Mouse (Mus musculus) limb, embryonic 14.5 days (tissue): ENCODE measurements around the gene Tmem268. TPM values are rescaled to one million over a fixed set of nuclear protein-coding genes. Genes with fewer than 3 reads are reported as not detected.

ENCODE experiments used
- ATAC-seq: fragments of 200-750 bp; cut with Nextera tagmentation; 2 replicates; pipeline ENCODE4 v1.8.0; 2017; ENCODE audit warnings: low read depth, moderate number of reproducible peaks, moderate TSS enrichment; ENCODE audit not compliant: low FRiP score
- DNase-seq: peaks from one replicate; pipeline ENCODE4 v3.0.0-alpha.2; 2015; ENCODE audit warnings: low spot score
- H3K27ac ChIP-seq: fragments of 300-500 bp; sonication (generic); replicated peaks from 2 replicates; pipeline ENCODE4 v1.5.1; 2014; ENCODE audit warnings: low read depth, mild to moderate bottlenecking, low read length, moderate library complexity, mixed read lengths
- H3K27me3 ChIP-seq: fragments of 300-500 bp; sonication (generic); 2 replicates; pipeline ENCODE4 v1.6.1; 2014; ENCODE audit warnings: low read length, mixed read lengths; ENCODE audit not compliant: control insufficient read depth, insufficient read depth
- H3K36me3 ChIP-seq: fragments of 300-500 bp; sonication (generic); 2 replicates; pipeline ENCODE4 v1.6.1; 2014; ENCODE audit warnings: mild to moderate bottlenecking, low read length, moderate library complexity, mixed read lengths; ENCODE audit not compliant: control insufficient read depth, insufficient read depth
- H3K4me1 ChIP-seq: fragments of 300-500 bp; sonication (generic); 2 replicates; pipeline ENCODE4 v1.6.1; 2014; ENCODE audit warnings: antibody characterized with exemption, low read length, mixed read lengths; ENCODE audit not compliant: control insufficient read depth, insufficient read depth
- H3K4me2 ChIP-seq: fragments of 300-500 bp; sonication (generic); replicated peaks from 2 replicates; pipeline ENCODE4 v1.6.1; 2014; ENCODE audit warnings: low read depth, mild to moderate bottlenecking, low read length, moderate library complexity; ENCODE audit not compliant: severe bottlenecking
- H3K4me3 ChIP-seq: fragments of 300-500 bp; sonication (generic); replicated peaks from 2 replicates; pipeline ENCODE4 v1.5.1; 2014; ENCODE audit warnings: low read length
- H3K9ac ChIP-seq: fragments of 300-500 bp; sonication (generic); 2 replicates; pipeline ENCODE4 v1.6.1; 2014; ENCODE audit warnings: mild to moderate bottlenecking, low read depth, low read length, moderate library complexity; ENCODE audit not compliant: severe bottlenecking
- H3K9me3 ChIP-seq: fragments of 300-500 bp; sonication (generic); 2 replicates; pipeline ENCODE4 v1.6.1; 2016; ENCODE audit warnings: low read length; ENCODE audit not compliant: control insufficient read depth
- POLR2A ChIP-seq: fragments of 200-500 bp; IDR thresholded peaks from 2 replicates; pipeline ENCODE4 v1.8.0; 2012; ENCODE audit warnings: inconsistent platforms, mild to moderate bottlenecking, moderate library complexity, borderline replicate concordance; ENCODE audit not compliant: insufficient read depth, insufficient read length; ENCODE audit errors: extremely low read depth
- WGBS: fragments of 180-500 bp; shearing (Covaris S2); extraction: QIAGEN DNeasy Blood & Tissue Kit; methylation state at CpG from one replicate; pipeline ENCODE4 v1.1.7; 2014; 5-methylcytosine and 5-hydroxymethylcytosine counted together
- polyA plus RNA-seq, 2 experiments: library from polyadenylated mRNA; depleted of rRNA in 1 of 2; stranded (reverse) in 1 of 2; unstranded in 1 of 2; fragments of >200 nt; fragmentation: Nextera tagmentation in 1 of 2; extraction: Ambion mirVana in 1 of 2; gene quantifications; 2 replicates each; pipeline versions ENCODE4 v1.2.1 to v1.2.3; 2012 to 2014

The Tmem268 gene
- polyA plus RNA-seq, 2 experiments = 7.1 to 7.7 TPM

GRCm38 (mm10) chr4:63600786-63601185 lies 42.2 kb downstream of the Tmem268 start:
- WGBS = 88% methylated on average over 6 of the region's 6 CpGs
- H3K4me3 ChIP-seq = no peak overlapping the region
- H3K36me3 ChIP-seq = no peaks in the 10 kb centered on the region
- no peak overlapping the region for H3K9ac ChIP-seq
- no peak for TF ChIP-seq POLR2A
- H3K27ac ChIP-seq = no peak overlapping the region
- ATAC-seq (no peak), DNase-seq (no peak)
- no peak overlapping the region for H3K4me2 ChIP-seq
- H3K9me3 ChIP-seq = no peaks in the 10 kb centered on the region
- H3K4me1 ChIP-seq = no peaks in the 10 kb centered on the region
- H3K27me3 ChIP-seq = no peaks in the 10 kb centered on the region

DNA sequence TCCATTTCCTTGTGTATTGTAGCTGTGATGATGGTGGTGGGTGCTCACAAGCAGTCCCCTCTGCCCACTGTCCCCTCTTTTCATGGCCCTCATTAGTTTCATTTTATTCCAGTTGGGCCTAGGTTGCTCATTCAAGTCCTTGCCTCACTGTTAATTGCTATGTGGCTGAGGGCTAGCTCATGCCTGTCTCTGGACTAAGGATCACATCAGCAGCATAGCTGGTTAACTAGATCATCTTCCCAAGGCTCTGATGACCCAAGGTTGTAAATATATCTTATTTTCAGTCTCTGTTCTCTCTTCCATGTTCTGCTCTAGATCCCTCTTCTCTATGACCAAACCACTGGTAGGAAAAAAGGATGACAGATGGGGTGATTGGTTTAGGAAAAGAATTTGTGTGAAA lies 42.7 kb downstream of the Tmem268 start:
- Histone ChIP-seq H3K4me3 (no peak overlapping the region), H3K4me1 (no peaks in the 10 kb centered on the region), H3K27me3 (no peaks in the 10 kb centered on the region), H3K36me3 (no peaks in the 10 kb centered on the region), H3K9me3 (no peaks in the 10 kb centered on the region), H3K9ac (no peak overlapping the region), H3K4me2 (no peak overlapping the region), H3K27ac (no peak overlapping the region)
- ATAC-seq (no peak), DNase-seq (no peak)
- TF ChIP-seq POLR2A = no peak

DNA sequence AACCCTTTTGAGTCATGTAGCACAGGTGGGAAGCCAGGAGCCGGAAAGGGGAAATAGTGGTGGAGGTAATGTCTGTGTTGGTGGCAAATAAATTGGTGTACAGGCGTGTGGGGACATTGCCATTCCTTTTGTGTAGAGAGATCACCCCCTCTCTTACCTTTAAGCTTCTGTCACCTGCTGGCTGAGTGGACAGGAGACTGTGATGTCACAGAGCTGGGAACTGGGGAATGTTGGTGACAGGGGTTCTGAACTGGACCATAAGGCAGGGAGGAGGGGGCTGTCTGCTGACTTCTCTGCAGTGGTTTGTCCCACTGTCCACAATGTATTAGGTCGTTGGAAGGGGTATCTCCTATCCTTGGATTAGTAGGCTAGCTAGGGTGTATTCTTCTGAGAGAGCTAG lies 46.4 kb downstream of the Tmem268 start, which contains the start of gene Gm11213:
Gene Gm11213 (minus strand): TSS at position 317 of the 400 bp plus-strand sequence.
- Histone ChIP-seq H3K9me3 (no peaks in the 10 kb centered on the region), H3K27me3 (no peaks in the 10 kb centered on the region), H3K4me2 (no peak within 1 kb of the TSS), H3K27ac (no peak within 1 kb of the TSS), H3K4me3 (no peak within 1 kb of the TSS), H3K4me1 (no peaks in the 10 kb centered on the region), H3K9ac (no peak within 1 kb of the TSS), H3K36me3 (no peaks in the 10 kb centered on the region)
- DNase-seq = no peak
- ATAC-seq = no peak
- whole genome bisulfite sequencing = 74% methylated on average over 3 of the region's 3 CpGs
- no peak for TF ChIP-seq POLR2A

- ATAC-seq = no peak
- 95% methylated on average over 3 of the region's 3 CpGs for WGBS
Measured at GRCm38 (mm10) chr4:63605545-63605944, 47.0 kb downstream of the Tmem268 start.

DNA sequence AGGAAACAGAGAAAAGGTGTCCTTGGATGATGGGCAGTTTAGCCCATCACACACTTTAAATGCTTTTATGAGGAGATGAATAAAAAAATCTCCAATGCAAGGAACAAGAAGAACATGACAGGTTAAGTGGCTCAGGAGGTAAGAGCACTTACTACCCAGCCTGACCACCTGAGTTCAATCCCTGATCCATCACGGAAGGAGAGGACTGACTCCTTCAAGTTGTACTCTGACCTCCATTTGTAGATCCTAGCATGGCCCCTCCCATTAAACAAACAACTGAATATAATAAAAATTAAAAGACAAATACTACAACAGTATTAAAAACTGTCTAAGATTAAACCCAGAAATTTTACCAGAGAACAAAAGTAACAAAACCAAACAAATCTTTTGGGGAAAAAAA lies 47.4 kb downstream of the Tmem268 start:
- 68% methylated on average over 1 of the region's 1 CpGs for WGBS
- H3K4me2 ChIP-seq = no peak overlapping the region
- DNase-seq = no peak

More at GRCm38 (mm10) chr4:63605545-63605944, 47.0 kb downstream of the Tmem268 start:
- no peak overlapping the region for H3K4me2 ChIP-seq
- H3K4me1 ChIP-seq = no peaks in the 10 kb centered on the region
- H3K36me3 ChIP-seq = no peaks in the 10 kb centered on the region
- no peak for TF ChIP-seq POLR2A
- H3K4me3 ChIP-seq = no peak overlapping the region
- no peak overlapping the region for H3K27ac ChIP-seq
- no peaks in the 10 kb centered on the region for H3K27me3 ChIP-seq
- H3K9ac ChIP-seq = no peak overlapping the region
- no peaks in the 10 kb centered on the region for H3K9me3 ChIP-seq
- DNase-seq = no peak

DNA sequence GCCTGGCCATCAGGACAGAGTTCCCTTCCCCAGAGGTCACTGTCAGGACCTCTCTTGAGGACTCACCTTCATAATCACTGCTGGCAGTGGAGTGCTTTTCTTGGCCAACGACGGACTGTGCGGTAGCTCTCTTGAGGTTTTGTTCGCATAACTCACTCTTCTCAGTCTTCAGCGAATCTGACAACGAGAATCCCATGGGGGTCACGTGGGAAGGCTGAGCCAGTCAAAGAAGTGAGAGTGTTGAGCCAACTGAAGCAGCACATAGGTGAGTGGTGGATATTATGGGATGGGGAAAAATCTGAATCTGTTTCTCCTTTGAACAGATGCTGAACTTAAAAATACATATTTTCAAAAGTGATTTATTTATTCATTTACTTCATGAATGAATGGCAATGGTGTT lies 49.8 kb downstream of the Tmem268 start:
- H3K4me1 ChIP-seq = no peaks in the 10 kb centered on the region
- TF ChIP-seq POLR2A = no peak
- no peak overlapping the region for H3K9ac ChIP-seq
- DNase-seq (no peak), ATAC-seq (no peak)
- no peak overlapping the region for H3K4me3 ChIP-seq
- H3K9me3 ChIP-seq = no peaks in the 10 kb centered on the region
- WGBS = 79% methylated on average over 7 of the region's 7 CpGs
- H3K36me3 ChIP-seq = no peaks in the 10 kb centered on the region
- no peak overlapping the region for H3K27ac ChIP-seq
- no peaks in the 10 kb centered on the region for H3K27me3 ChIP-seq
- no peak overlapping the region for H3K4me2 ChIP-seq

More for the DNA sequence above, 47.4 kb downstream of the Tmem268 start:
- no peak overlapping the region for H3K27ac ChIP-seq
- H3K27me3 ChIP-seq = no peaks in the 10 kb centered on the region
- no peaks in the 10 kb centered on the region for H3K9me3 ChIP-seq
- no peak overlapping the region for H3K4me3 ChIP-seq
- H3K36me3 ChIP-seq = no peaks in the 10 kb centered on the region
- no peak for TF ChIP-seq POLR2A
- ATAC-seq = no peak
- no peaks in the 10 kb centered on the region for H3K4me1 ChIP-seq
- H3K9ac ChIP-seq = no peak overlapping the region
